Mouse (Mus musculus) heart, embryonic 16.5 days (tissue): ENCODE measurements around the gene Txndc2. TPM values are rescaled to one million over a fixed set of nuclear protein-coding genes. Genes with fewer than 3 reads are reported as not detected.
"Not testable (repeated sequence)": the region's sequence is repeated elsewhere in the genome, so short reads cannot be mapped to it uniquely, and the experiment has no call there.

ENCODE experiments used
- ATAC-seq: fragments of 200-750 bp; cut with Nextera tagmentation; replicated peaks from 2 replicates; pipeline ENCODE4 v1.8.0; 2017; ENCODE audit warnings: moderate number of reproducible peaks; ENCODE audit not compliant: insufficient read depth, low FRiP score; ENCODE audit errors: extremely low read depth
- H3K27ac ChIP-seq: fragments of 300-500 bp; sonication (generic); 2 replicates; pipeline ENCODE4 v1.5.1; 2014; ENCODE audit warnings: mild to moderate bottlenecking, low read length, control low read depth, moderate library complexity
- H3K27me3 ChIP-seq: fragments of 300-500 bp; sonication (generic); 2 replicates; pipeline ENCODE4 v1.6.1; 2014; ENCODE audit warnings: low read length, mixed read lengths; ENCODE audit not compliant: control insufficient read depth, insufficient read depth
- H3K36me3 ChIP-seq: fragments of 300-500 bp; sonication (generic); 2 replicates; pipeline ENCODE4 v1.6.1; 2014; ENCODE audit not compliant: control insufficient read depth, insufficient read depth
- H3K4me1 ChIP-seq: fragments of 300-500 bp; sonication (generic); 2 replicates; pipeline ENCODE4 v1.6.1; 2014; ENCODE audit warnings: low read length, mixed read lengths; ENCODE audit not compliant: control insufficient read depth, insufficient read depth
- H3K4me2 ChIP-seq: fragments of 300-500 bp; sonication (generic); 2 replicates; pipeline ENCODE4 v1.6.1; 2014; ENCODE audit warnings: low read depth, mild to moderate bottlenecking, control low read depth, low read length
- H3K4me3 ChIP-seq: fragments of 300-500 bp; sonication (generic); 2 replicates; pipeline ENCODE4 v1.5.1; 2014; ENCODE audit warnings: mild to moderate bottlenecking, control low read depth, low read length
- H3K9ac ChIP-seq: fragments of 300-500 bp; sonication (generic); 2 replicates; pipeline ENCODE4 v1.6.1; 2014; ENCODE audit warnings: low read length, control low read depth
- H3K9me3 ChIP-seq: fragments of 300-500 bp; sonication (generic); replicated peaks from 2 replicates; pipeline ENCODE4 v1.6.1; 2016; ENCODE audit warnings: low read length; ENCODE audit not compliant: control insufficient read depth
- WGBS: fragments of 180-500 bp; shearing (Covaris S2); extraction: QIAGEN DNeasy Blood & Tissue Kit; methylation state at CpG from one replicate; pipeline ENCODE4 v1.1.7; 2014; 5-methylcytosine and 5-hydroxymethylcytosine counted together
- polyA plus RNA-seq: library from polyadenylated mRNA; unstranded; fragments of >200 nt; fragmentation: Nextera tagmentation; extraction: Ambion mirVana; gene quantifications from 2 replicates; pipeline ENCODE4 v1.2.1, GENCODE M21; 2015

The Txndc2 gene
- polyA plus RNA-seq, 1 experiment from 2014 or later = not detected

DNA sequence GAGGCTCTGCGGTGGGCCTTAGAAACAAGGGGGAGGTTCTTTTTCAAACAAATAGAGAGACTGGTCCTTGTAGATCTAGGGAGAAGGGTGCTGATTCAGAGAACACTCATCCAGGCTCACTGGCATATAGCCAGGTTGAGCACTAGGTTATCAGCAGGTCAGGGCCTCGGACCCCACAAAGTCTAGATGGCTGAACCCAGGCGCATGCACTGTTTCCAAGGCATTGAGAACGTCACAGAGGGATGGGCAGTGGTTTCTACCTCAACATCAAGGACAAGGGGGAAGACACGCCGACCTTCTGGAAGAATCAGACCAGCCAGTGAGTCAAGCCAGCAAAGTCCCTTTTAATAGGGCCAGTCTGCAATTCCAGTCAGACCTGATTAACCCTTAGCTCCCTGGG, 5.3 kb upstream of the Txndc2 start:
- Histone ChIP-seq H3K4me3 (no peak overlapping the region), H3K27ac (no peak overlapping the region), H3K27me3 (no peaks in the 10 kb centered on the region), H3K9me3 (no peaks in the 10 kb centered on the region), H3K4me2 (no peak overlapping the region), H3K4me1 (peaks cover 11% of the 10 kb centered on the region), H3K9ac (no peak overlapping the region), H3K36me3 (no peaks in the 10 kb centered on the region; the same call in 1 of the 2 replicates)
- WGBS = 68% methylated on average over 6 of the region's 6 CpGs
- no peak for ATAC-seq

DNA sequence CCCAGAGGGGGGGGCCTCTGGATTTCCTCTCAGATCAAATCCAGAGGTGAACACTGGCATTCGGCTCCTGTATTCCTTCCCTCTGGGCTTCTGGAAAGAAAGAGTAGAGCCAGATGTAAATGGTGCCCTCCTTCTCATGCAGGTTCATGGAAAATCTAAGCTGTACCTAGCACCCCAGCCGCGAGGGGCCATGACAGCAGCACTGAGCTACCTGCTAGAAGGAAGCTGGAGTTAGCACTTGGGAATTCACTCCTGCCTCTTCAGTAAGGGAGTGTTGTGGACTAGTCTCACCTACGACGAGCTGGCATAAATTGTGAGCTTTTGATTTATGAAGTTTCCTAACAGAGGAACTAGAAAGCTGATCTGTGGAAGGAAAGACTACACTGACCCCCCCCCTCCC, 1.6 kb upstream of the Txndc2 start:
- H3K36me3 ChIP-seq = no peaks in the 10 kb centered on the region
- 77% methylated on average over 5 of the region's 5 CpGs for WGBS
- H3K27me3 ChIP-seq = no peaks in the 10 kb centered on the region
- no peak for ATAC-seq
- no peak overlapping the region for H3K4me2 ChIP-seq
- peak overlapping the region; percentile 8; the same call in 1 of the 2 replicates for H3K9ac ChIP-seq
- H3K4me3 ChIP-seq = no peak overlapping the region
- no peaks in the 10 kb centered on the region for H3K9me3 ChIP-seq
- 0 out of 2 replicates have a peak overlapping the region, but pooled peaks have one; percentile 28 for H3K27ac ChIP-seq
- peaks cover 7% of the 10 kb centered on the region for H3K4me1 ChIP-seq

DNA sequence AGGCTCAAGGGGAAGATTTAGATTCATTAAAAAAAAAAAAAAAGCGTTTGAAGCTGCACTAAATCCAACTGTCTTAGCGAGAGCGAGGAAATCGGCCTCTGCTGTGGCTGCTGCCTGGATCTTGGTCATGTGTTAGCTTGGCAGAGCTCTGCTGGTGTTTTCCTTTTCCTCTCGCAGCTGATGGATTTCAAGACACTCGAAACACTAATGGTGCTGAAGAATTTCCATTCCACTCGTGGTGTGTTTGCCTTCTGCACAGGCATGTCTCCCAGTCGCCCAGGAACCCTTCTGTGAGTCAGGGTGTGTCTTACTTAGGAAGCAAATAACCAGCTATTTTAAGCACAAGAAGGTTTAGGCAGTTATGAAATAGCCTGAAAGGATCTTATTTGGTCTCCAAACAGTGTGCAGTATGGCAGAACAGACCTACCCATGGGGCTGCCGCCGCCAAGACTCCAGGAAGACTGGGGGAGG, 1.1 kb upstream of the Txndc2 start:
- H3K36me3 ChIP-seq = no peaks in the 10 kb centered on the region
- H3K4me2 ChIP-seq = no peak overlapping the region
- peaks cover 6% of the 10 kb centered on the region; the same call in 1 of the 2 replicates for H3K4me1 ChIP-seq
- H3K4me3 ChIP-seq = no peak overlapping the region
- 0 out of 2 replicates have a peak, but pooled peaks have one; percentile 24 for ATAC-seq
- H3K27me3 ChIP-seq = no peaks in the 10 kb centered on the region
- H3K9ac ChIP-seq = peak overlapping the region; percentile 8; the same call in 1 of the 2 replicates
- 49% methylated on average over 10 of the region's 10 CpGs for WGBS
- 0 out of 2 replicates have a peak overlapping the region, but pooled peaks have one; percentile 28 for H3K27ac ChIP-seq
- H3K9me3 ChIP-seq = no peaks in the 10 kb centered on the region

DNA sequence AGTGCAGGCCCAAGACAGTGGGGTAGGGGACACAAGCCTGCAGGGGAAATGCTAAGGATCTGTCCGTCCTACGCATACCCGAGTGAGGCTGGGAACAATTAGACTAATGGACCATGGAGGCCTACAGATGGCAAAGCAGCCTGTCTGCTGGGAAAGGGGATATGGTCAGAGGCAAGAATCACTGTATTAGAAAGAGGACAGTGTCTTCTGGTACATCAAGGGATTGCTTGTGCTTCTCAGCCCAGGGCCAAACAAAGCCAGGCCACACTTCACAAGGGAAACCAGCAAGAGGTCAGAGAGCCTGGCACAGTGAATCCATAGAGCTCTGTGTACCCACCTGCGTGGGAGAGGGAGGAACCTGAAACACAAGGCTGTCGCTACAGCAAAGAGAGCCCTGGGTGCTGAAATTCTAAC, 617 bp upstream of the Txndc2 start:
- Histone ChIP-seq H3K27ac (no peak overlapping the region), H3K9ac (no peak overlapping the region), H3K4me3 (no peak overlapping the region), H3K27me3 (no peaks in the 10 kb centered on the region), H3K4me2 (no peak overlapping the region), H3K4me1 (peaks cover 6% of the 10 kb centered on the region; the same call in 1 of the 2 replicates), H3K36me3 (no peaks in the 10 kb centered on the region), H3K9me3 (no peaks in the 10 kb centered on the region)
- no peak for ATAC-seq
- WGBS = 79% methylated on average over 5 of the region's 5 CpGs

DNA sequence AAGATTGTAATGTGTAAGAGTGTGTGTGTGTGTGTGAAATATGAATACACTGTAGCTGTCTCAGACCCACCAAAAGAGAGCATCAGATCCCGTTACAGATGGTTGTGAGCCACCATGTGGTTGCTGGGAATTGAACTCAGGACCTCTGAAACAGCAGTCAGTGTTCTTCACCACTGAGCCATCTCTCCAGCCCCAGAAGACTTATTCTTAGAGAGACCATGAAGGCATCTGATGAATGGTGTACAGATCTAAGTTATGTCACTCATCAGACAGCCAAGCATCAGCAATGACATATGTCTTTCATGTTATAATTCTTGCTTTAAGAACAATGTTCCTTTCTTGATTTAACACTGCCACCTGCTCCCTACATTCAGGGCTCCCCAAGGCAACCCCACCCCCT, 2.8 kb downstream of the Txndc2 start:
- H3K4me1 ChIP-seq = peaks cover 6% of the 10 kb centered on the region; the same call in 1 of the 2 replicates
- H3K4me3 ChIP-seq = no peak overlapping the region
- no peak for ATAC-seq
- H3K36me3 ChIP-seq = no peaks in the 10 kb centered on the region
- H3K27me3 ChIP-seq = no peaks in the 10 kb centered on the region
- no peaks in the 10 kb centered on the region for H3K9me3 ChIP-seq
- no peak overlapping the region for H3K9ac ChIP-seq
- no peak overlapping the region for H3K27ac ChIP-seq
- 83% methylated on average over 1 of the region's 1 CpGs for WGBS
- H3K4me2 ChIP-seq = no peak overlapping the region

DNA sequence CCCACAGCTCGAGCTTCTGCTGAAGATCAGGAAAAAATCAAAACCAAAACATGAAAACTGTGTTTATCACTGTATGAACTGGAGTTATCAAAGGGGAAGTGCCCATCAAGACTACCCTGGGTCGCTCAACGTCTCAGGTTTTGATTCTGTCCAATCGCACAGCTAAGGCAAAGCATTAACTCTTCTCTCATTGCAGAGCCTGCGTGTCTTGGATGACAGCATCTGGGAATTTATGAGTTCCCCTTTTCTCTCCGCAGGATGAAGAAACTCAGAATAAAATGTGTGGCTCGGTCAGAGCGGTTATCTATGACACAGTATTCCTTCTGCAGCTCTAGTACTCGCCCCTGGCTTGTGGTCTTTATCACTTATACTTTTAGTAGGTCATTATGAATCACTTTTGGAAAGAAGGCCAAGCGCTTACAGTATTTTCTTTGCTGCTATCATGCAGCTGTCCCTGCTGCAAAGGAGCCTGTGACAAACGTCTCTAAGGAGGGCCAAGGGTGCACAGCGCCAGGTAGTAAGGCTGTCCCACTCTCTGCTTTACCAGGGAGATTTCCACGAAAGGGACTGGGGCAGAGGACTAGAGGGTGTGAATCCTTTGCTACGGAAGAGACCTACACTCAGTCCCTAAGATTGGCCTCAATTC, 6.1 kb downstream of the Txndc2 start:
- Histone ChIP-seq H3K9ac (no peak overlapping the region), H3K9me3 (no peaks in the 10 kb centered on the region), H3K4me2 (no peak overlapping the region), H3K4me3 (no peak overlapping the region), H3K36me3 (no peaks in the 10 kb centered on the region), H3K27ac (no peak overlapping the region), H3K27me3 (no peaks in the 10 kb centered on the region), H3K4me1 (no peaks in the 10 kb centered on the region)
- WGBS = 53% methylated on average over 14 of the region's 14 CpGs
- ATAC-seq = no peak

DNA sequence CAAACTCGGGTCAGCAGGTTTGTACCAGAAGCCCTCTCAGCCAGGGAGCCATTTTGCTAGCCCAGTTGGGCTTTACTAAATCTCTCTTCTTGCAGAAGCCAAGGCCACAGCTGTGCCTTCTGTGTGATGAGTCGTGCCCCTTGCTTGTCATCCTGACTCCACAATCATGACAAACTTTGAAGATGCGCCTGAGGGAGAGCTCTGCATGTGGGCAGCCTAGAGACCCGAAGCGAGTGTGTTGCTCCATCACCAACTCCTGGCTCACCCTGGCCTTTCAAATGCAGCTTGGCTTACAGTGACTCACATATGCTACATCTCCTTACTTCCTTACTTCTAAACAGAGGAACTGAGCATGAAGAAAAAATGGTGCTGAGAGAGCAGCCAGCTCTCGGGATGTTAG, 12.0 kb downstream of the Txndc2 start:
- ATAC-seq = no peak
- Histone ChIP-seq H3K9me3 (no peaks in the 10 kb centered on the region), H3K27me3 (no peaks in the 10 kb centered on the region), H3K36me3 (no peaks in the 10 kb centered on the region), H3K9ac (no peak overlapping the region), H3K4me3 (no peak overlapping the region), H3K4me2 (no peak overlapping the region), H3K4me1 (no peaks in the 10 kb centered on the region), H3K27ac (no peak overlapping the region)
- WGBS = 81% methylated on average over 6 of the region's 6 CpGs

DNA sequence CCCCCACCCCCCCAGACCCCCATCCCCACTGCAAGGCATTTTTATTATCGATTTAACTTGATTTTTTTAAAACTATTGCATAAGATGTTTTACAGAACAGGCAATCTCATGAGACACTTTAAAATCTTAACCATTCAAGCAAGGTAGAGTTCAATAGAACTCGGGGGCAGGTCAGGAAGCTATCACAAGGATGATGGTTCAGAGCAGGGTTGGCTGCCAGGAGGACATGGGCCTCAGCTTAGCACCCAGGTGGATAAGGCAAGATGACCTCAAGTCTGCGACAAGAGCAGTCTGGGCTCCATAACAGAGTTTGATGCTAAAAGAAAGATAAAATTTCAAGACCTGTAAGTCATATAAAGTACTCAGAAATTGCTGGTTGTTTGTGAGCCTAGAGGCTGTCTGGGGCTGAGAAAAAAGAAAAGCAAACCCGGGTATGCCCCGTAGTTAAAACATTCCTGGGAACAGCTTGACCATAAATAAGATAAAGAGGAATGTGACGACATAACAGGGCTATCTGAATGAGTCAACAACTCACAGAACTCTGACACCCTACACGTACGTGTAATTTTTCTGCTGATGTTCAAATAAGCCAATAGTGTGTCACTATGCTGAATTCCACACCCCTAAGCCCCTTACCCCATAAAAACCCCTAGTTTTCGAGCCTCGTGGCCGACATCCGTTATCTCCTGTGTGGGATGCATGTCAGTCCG, 13.0 kb downstream of the Txndc2 start:
- H3K9ac ChIP-seq, H3K4me1 ChIP-seq, H3K27ac ChIP-seq, H3K9me3 ChIP-seq, ATAC-seq, H3K27me3 ChIP-seq, H3K4me3 ChIP-seq, H3K36me3 ChIP-seq, H3K4me2 ChIP-seq: not testable (repeated sequence)
- WGBS = 48% methylated on average over 13 of the region's 13 CpGs

DNA sequence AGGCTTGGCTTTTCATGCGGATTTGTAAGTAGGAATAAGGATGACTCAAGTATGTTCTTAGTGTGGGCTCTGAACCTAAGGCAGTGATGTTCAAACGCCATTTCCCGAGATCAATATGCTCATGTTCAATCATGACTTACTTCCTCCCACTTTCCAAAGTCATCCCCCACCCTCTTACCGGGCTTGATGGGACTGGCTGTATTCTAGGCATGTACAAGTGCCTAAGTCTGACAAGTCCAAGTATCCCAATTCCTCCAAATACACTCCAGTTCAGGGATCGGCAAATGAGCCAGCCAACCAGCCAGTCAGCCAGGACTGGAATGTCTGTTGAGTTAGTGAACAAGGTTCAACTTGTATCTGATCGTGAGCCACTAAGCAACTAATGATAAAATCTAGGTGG, 15.7 kb downstream of the Txndc2 start:
- no peak for ATAC-seq

More for the DNA sequence above, 15.7 kb downstream of the Txndc2 start:
- no peaks in the 10 kb centered on the region for H3K9me3 ChIP-seq
- no peaks in the 10 kb centered on the region for H3K27me3 ChIP-seq
- no peak overlapping the region for H3K27ac ChIP-seq
- no peak overlapping the region for H3K9ac ChIP-seq
- no peaks in the 10 kb centered on the region for H3K36me3 ChIP-seq
- H3K4me2 ChIP-seq = no peak overlapping the region
- 84% methylated on average over 6 of the region's 6 CpGs for WGBS
- no peaks in the 10 kb centered on the region for H3K4me1 ChIP-seq
- H3K4me3 ChIP-seq = no peak overlapping the region
